Mouse (Mus musculus) right cerebral cortex, postnatal 25 days (tissue): ENCODE results near the gene Kdm1b.
A peak's percentile ranks its signal among the peaks of the same experiment; 100 is the strongest.

Experiments
- DNase-seq: peaks from one replicate; pipeline ENCODE4 v3.0.0; 2022

Gene Kdm1b

GRCm38 (mm10) chr13:47062756-47063155, 19.5 kb downstream of the Kdm1b start:
- no peak for DNase-seq

DNA sequence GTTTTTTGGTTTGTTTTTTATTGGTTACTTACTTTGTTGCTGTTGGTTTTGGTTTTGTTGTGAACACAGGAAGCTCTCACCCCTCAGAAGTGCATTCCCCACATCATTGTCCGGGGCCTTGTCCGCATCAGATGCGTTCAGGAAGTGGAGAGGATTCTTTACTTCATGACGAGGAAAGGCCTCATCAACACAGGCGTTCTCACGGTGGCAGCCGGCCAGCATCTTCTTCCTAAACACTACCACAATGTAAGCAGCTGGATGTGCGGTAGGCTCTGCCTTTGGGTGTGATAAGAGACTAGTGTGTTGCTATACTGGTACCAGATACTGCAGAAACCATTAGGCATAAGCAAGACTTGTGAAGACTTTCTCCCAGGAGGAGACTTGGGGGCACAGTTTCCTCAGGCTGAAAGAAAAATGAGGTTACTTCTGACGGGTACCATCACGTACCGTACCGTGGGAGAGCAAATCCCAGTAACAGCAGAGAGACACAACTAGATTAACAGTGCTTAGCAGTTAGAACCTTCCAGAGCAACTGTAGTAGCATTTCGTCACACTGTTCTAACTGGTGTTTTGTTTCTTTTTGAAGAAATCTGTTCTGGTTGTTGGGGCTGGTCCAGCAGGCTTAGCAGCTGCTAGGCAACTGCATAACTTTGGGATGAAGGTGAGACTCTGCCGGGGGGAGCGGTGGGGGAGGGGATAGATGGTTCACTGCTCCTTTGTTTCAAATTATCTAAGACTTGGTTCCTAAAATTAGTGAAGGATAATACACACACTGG, 20.9 kb downstream of the Kdm1b start:
- no peak for DNase-seq

DNA sequence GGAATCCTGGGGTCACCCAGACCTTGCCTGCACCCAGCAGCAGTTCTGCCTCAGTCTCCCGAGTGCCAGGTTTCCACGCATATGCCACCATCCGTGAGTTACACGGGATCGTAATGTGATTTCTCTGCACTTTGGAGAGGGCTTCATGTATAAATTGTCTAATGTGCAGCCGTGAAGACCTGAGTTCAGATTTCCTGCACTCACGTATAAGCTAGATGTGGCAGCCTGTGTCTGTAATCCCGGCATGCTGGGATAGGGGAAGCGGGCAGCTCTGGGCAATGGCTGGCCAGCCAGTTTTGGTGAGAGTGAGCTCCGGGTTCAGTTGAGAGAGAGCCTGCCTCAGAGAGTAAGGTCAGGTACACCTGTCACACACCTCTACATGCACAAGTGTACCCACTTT, 23.2 kb downstream of the Kdm1b start:
- DNase-seq, result no peak

DNA sequence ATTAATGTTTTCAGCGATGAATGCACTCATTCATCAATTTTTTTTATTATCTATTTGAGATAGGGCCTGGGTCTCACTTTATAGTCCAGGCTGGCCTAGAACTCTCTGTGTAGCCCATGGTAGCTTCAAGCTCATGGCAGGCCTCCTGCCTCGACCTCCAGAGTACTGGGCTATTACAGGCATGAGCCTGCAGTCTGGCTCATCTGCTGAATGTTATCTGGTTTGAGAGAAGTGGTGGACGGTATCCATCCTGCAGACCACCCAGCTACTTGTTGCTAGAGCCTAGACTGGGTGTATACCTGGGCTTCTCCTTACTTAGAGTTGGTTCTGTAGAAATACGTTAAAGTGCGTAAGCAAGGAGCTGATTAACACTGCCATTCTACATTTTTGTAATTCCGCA, 23.7 kb downstream of the Kdm1b start:
- no peak for DNase-seq

- no peak for DNase-seq
Observed at GRCm38 (mm10) chr13:47070329-47071080, 27.2 kb downstream of the Kdm1b start.

- no peak for DNase-seq
Observed at GRCm38 (mm10) chr13:47071871-47072270, 28.6 kb downstream of the Kdm1b start.

DNA sequence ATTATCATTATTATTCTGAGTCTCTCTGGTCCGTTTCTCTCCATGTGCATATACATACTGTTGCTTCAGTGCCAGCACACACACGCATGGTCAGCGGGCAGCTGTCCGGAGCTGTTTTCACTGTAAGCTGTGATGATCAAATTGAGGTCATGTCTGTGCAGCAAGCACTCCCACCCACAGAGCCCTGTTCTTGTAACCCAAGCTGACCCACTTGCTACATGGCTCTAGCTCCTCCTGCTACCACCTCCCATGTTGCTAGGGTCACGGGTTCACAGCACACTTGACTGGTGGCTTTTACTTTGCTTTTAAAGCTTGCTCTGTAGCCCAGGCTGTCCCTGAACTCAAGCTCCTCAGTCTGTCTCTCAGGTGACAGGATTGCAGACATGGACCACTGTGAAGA, 29.2 kb downstream of the Kdm1b start:
- no peak for DNase-seq

GRCm38 (mm10) chr13:47076156-47076555, 32.9 kb downstream of the Kdm1b start:
- no peak for DNase-seq

DNA sequence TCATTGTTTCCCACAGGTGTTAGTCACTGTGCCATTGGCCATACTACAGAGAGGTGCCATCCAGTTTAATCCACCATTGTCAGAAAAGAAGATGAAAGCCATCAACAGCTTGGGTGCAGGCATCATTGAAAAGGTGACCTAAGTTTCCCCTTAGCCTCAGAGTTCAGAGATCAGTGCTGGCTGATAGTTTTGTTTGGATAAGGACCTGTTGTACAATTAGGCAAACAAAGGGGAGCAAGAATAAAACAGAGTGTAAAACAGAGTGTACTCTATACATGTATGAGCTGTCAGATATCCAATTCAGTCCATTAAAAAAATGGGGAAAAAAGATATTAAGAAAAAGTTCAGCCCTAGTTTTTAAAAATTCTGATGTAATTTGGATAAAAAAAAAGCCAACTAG, 34.1 kb downstream of the Kdm1b start:
- DNase-seq, result no peak

- no peak for DNase-seq
Observed at GRCm38 (mm10) chr13:47078799-47079198, 35.5 kb downstream of the Kdm1b start.

DNA sequence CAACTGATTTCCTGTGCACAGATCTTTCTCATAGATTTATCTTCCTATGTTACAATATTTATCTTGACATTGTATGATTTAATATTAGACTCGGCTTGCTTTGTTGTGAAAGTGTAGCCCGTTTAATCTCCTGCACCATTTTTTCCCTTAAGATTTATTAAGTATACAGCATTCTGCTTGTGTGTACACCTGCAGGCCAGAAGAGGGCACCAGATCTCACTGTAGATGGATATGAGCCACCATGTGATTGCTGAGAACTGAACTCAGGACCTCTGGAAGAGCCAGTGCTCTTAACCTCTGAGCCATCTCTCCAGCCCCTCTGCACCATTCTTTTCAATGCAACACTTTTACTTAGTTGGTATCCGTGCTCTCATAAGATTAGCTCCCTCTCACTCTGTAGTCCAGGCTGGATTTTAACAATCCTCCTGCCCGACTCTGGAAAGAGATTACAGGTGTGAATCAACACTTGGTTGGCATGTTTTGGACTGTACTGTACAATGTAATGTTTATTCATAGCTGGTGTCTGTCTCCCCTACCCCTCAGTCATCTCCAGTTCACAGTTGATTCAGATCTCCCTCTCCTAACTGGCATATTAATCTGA, 37.7 kb downstream of the Kdm1b start:
- DNase-seq, result no peak

DNA sequence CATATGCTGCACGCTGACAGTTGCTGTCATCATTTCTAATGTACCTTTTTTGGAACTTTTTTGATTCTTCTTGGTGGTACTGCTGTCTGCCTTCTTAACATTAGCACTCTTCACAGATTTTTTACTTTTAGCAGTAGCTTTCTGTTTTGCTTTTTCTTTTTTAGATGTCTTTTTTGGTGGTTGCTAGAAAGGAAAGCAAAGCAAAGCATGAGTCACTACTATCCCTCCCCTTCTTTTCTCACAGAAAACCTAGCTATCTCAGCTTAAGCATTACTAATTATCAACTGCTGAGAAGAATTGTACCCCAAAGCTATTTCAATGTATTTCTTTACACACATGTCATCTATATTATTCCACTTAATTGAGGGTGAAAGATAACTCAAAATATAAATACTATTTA, 45.1 kb downstream of the Kdm1b start:
- no peak for DNase-seq

GRCm38 (mm10) chr13:47089271-47089670, 46.0 kb downstream of the Kdm1b start:
- no peak for DNase-seq

GRCm38 (mm10) chr13:47093791-47094190, 50.5 kb downstream of the Kdm1b start:
- no peak for DNase-seq

GRCm38 (mm10) chr13:47096591-47096990, 53.3 kb downstream of the Kdm1b start:
- DNase-seq, result no peak

DNA sequence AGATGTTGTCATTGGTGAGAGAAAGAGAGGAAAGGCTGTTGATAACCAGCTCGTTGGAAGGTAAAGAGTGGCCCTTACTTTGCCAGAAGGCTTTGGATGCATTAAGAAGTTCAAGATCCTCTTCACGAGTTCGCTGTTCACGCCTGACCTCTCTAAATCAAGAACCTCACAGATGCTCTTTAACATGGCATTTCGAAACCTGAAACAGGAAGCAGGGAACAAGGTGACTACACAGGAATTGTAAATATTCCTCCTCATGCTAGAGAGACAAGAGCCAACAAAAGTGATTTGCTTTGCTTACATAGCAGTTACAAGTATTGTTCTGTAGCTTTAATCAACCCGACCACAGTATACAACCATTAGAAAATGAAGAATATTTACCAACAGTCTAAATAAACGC, 56.0 kb downstream of the Kdm1b start:
- no peak for DNase-seq

DNA sequence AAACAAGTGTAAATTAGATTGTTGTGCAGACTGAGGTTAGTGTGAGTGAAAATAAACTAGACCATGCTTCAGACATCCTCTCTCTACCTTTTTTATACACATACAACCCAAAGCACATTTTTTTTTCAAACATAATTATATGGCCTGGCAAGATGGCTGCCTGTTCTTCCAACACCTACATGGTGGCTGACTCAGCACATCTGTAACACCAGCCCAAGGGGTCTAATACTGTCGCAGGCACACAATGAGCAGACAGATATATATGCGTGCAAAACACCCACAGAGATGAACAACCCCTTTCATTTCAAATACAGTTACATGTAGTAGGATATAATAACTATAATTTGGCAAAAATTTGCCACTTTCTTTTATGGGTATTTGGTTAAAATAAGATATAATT, 57.3 kb downstream of the Kdm1b start:
- no peak for DNase-seq

GRCm38 (mm10) chr13:47104146-47104545, 60.8 kb downstream of the Kdm1b start:
- DNase-seq, result no peak

DNA sequence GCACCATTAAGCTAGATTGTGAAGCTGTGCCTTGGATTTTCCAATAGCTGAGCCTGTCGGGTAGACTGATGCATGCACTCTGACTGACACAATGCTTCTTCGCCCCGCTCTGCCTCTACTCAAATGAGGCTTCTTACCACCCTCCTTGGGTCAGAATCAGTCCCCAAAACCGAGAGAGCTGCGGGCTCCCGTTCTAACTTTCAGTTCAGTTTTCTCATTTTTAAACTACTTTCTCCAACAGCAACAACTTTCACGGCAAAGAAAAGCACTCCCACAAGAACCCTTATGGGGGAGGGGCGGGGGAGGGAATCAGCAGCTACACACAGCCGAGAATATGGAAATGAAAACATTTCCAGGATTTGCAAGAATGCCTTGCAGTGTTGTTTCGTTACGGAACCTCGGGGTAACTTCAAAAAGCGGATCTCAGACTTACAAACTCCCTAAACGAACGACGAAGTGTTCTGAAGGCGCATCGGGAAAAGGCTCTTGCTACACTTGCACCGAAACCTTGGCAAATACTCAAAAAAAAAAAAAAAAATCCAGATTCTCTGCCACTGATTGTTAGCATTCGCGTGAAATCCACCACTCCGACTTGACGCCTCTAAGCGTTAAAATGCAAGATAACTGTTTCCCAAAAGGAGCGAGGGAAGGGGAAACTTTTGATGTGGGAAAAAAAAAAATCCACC, 61.7 kb downstream of the Kdm1b start:
- no peak for DNase-seq

GRCm38 (mm10) chr13:47105711-47106579, 62.6 kb downstream of the Kdm1b start, which contains the start of gene Dek:
TSS of gene Dek (minus strand) at chr13:47106201.
- DNase-seq, result peak; percentile 89

- no peak for DNase-seq
Observed at GRCm38 (mm10) chr13:47106580-47106888, 63.2 kb downstream of the Kdm1b start.

GRCm38 (mm10) chr13:47109239-47109638, 65.9 kb downstream of the Kdm1b start:
- no peak for DNase-seq

DNA sequence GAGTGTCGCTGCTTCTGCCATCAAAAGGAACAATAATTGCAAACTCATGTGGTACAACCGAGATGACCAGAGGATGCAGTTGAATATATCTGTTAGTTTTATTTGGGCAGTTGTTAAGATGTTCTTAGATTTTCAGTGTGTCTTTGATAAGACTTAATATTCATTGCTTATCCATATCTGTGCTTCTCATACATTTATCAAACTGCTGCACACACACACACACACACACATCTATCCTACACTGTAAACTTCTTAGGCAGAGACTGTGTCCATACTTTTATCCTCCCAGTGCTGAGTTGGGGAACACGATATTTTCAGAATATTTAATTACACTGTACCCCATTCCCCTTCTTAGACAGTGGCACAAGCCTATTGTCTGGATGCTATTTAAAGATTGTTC, 67.9 kb downstream of the Kdm1b start:
- no peak for DNase-seq
